Mouse (Mus musculus): ENCODE measurements at regions not wholly inside any gene's neighbourhood (a gene's known extent, or its start where the extent isn't known, plus 50 kb on each side); places are given as distances from the start of the nearest gene placed in this dataset.

- WGBS = 90% methylated on average over 1 of the region's 1 CpGs
- no peak for DNase-seq (ENCODE audit: extremely low spot score, low spot score)
- H3K27me3 ChIP-seq (ENCODE audit: poor library complexity, severe bottlenecking) = no peaks in the 10 kb centered on the region
- H3K36me3 ChIP-seq (replicated peaks) = no peaks in the 10 kb centered on the region
- H3K4me3 ChIP-seq = no peak overlapping the region
- H3K27ac ChIP-seq = peak overlapping the region; percentile 35; the same call in 1 of the 2 replicates
- H3K4me1 ChIP-seq = peaks cover 28% of the 10 kb centered on the region
- H3K9me3 ChIP-seq = no peaks in the 10 kb centered on the region
Measured at GRCm38 (mm10) chr2:48479601-48480000, 334.3 kb upstream of the Acvr2a start.

DNA sequence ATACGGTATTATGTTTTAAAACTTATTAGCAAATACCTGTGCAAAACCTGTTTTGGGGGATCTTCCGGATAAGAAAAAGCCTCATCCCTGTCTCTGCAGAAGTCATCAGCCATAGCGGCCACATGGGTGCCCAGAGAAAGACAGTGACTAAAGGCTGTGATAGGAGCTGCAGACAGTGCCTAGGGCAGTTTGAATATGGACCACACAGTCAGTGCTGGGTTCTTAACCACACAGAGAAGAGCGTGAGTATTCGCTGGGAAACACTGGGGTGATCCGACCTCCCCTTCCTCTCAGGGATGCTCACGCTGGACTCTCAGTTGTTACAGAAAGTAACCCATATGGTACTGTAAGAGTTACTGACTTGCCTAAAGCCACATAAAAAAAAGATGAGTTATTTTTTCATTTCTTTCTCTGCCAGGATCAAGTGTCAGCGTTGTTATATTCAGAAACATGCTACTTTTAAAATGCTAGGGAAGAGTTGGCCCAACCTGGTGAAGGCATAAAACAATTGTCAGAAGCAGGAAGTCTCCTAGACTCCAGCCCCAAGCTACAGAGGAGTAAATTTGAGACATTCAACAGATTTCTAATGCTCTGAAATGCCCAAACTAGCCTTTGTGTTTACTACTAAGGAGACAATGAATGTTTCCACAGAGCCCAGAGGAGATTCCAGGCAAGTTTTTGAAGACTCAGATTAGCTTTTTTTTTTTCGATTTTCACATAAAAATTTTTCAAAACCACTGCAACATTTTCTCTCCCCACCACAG lies 333.3 kb upstream of the Acvr2a start:
- Histone ChIP-seq H3K9me3 (no peaks in the 10 kb centered on the region), H3K4me3 (no peak overlapping the region), H3K4me1 (peaks cover 28% of the 10 kb centered on the region), H3K27ac (peak overlapping the region; percentile 79), H3K36me3 (replicated peaks) (no peaks in the 10 kb centered on the region), H3K27me3 (ENCODE audit: poor library complexity, severe bottlenecking) (no peaks in the 10 kb centered on the region)
- no peak for DNase-seq (ENCODE audit: extremely low spot score, low spot score)
- 64% methylated on average over 9 of the region's 9 CpGs for WGBS

DNA sequence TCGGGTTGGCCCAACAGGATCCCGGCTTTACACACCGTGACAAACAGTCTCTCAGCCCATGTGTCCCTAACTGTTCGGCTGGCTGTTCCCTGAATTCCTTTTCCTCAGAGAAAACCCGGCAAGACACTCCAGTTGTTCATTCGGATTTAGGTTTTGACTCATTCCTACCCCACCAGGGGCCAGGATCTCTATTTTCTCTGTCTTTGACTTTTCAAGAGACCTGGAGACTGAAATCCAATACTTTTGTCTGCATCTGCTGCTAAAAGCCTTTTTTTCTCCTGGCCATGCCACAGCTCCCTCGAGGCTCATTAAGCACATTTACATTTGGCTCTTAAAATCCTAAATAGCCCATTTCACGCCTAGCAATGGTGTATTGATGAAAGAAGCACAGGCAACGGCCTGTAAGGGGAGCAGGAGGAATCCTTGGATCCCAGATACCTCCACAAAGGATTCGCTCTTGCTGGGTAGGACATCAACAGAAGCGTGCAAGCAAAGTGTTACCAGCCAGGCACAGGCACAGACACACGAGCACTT lies 332.6 kb upstream of the Acvr2a start:
- WGBS = 8% methylated on average over 12 of the region's 12 CpGs
- Histone ChIP-seq H3K27ac (peak overlapping the region; percentile 79), H3K9me3 (no peaks in the 10 kb centered on the region), H3K4me3 (no peak overlapping the region), H3K4me1 (peaks cover 28% of the 10 kb centered on the region), H3K36me3 (replicated peaks) (no peaks in the 10 kb centered on the region), H3K27me3 (ENCODE audit: poor library complexity, severe bottlenecking) (no peaks in the 10 kb centered on the region)
- peak; percentile 33 for DNase-seq (ENCODE audit: extremely low spot score, low spot score)

DNA sequence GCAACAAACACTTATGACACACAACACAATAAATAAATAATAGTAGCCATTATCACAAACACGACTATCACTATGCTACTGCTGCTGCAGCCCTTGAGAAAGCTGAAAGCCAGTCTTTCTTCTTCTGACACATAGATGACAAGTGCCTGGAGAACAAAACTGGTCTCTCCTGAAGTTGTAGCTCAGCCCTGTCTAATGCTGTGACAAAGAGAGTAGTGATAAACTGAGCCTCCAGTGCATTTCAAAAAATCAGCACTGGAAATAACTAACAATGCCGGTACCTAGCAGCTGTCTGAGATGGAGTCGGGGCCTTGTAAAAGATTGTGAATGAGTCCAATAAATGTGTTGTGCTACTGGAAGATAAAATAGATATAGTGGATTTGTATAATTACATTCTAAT lies 320.3 kb upstream of the Acvr2a start:
- WGBS = 91% methylated on average over 3 of the region's 3 CpGs
- no peak for DNase-seq (ENCODE audit: extremely low spot score, low spot score)
- Histone ChIP-seq H3K9me3 (no peaks in the 10 kb centered on the region), H3K4me3 (no peak overlapping the region), H3K36me3 (replicated peaks) (no peaks in the 10 kb centered on the region), H3K4me1 (no peaks in the 10 kb centered on the region), H3K27me3 (ENCODE audit: poor library complexity, severe bottlenecking) (no peaks in the 10 kb centered on the region), H3K27ac (no peak overlapping the region)

- 70% methylated on average over 2 of the region's 2 CpGs for WGBS
- H3K9me3 ChIP-seq = no peaks in the 10 kb centered on the region
- no peak overlapping the region for H3K27ac ChIP-seq
- no peaks in the 10 kb centered on the region for H3K4me1 ChIP-seq
- no peak for DNase-seq (ENCODE audit: extremely low spot score, low spot score)
- no peaks in the 10 kb centered on the region for H3K36me3 ChIP-seq (replicated peaks)
- H3K27me3 ChIP-seq (ENCODE audit: poor library complexity, severe bottlenecking) = no peaks in the 10 kb centered on the region
- no peak overlapping the region for H3K4me3 ChIP-seq
Measured at GRCm38 (mm10) chr2:48494065-48494464, 319.8 kb upstream of the Acvr2a start.

- no peak for DNase-seq (ENCODE audit: extremely low spot score, low spot score)
- Histone ChIP-seq H3K27ac (no peak overlapping the region), H3K36me3 (replicated peaks) (no peaks in the 10 kb centered on the region), H3K9me3 (no peaks in the 10 kb centered on the region), H3K4me1 (no peaks in the 10 kb centered on the region), H3K4me3 (no peak overlapping the region), H3K27me3 (ENCODE audit: poor library complexity, severe bottlenecking) (no peaks in the 10 kb centered on the region)
- 96% methylated on average over 3 of the region's 3 CpGs for WGBS
Measured at GRCm38 (mm10) chr2:48494632-48495031, 319.3 kb upstream of the Acvr2a start.

DNA sequence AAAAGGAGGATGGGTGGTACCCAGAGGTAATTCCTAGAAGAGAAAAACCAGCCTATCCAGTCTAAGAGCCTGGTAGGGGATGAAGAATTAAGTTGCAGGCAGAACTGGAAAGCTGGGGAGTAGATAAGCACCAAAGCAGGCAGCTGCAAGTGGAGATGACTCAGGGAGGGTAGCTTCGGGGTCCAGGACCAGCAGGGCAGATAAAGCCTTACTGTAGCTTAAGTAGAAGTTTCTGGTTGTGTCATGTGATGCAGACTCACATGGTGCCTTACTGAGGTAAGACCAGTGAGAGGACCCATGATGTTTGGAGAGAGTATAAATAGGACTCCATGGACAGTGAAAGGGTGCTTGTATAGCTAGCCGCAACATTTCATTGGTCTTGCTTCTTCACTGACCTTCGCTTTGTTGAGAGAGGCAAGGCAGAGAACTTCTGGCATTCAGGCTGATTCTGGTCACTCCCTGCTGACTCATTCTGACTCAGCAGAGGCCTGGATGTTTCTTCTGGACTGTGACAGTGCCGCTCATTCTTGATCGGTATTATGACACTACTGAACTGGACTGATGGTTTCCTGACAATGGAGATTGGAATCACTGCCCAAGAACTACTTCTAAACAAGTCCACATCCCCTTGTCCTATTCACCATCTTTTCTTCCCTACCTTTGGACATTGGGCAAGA lies 315.7 kb upstream of the Acvr2a start:
- 93% methylated on average over 5 of the region's 5 CpGs for WGBS
- H3K27me3 ChIP-seq (ENCODE audit: poor library complexity, severe bottlenecking) = no peaks in the 10 kb centered on the region
- no peak for DNase-seq (ENCODE audit: extremely low spot score, low spot score)
- H3K36me3 ChIP-seq (replicated peaks) = no peaks in the 10 kb centered on the region
- H3K9me3 ChIP-seq = no peaks in the 10 kb centered on the region
- H3K4me3 ChIP-seq = no peak overlapping the region
- H3K27ac ChIP-seq = no peak overlapping the region
- H3K4me1 ChIP-seq = no peaks in the 10 kb centered on the region

- Histone ChIP-seq H3K9me3 (no peaks in the 10 kb centered on the region), H3K27ac (no peak overlapping the region), H3K4me1 (no peaks in the 10 kb centered on the region), H3K27me3 (ENCODE audit: poor library complexity, severe bottlenecking) (no peaks in the 10 kb centered on the region), H3K36me3 (replicated peaks) (no peaks in the 10 kb centered on the region), H3K4me3 (no peak overlapping the region)
- DNase-seq (ENCODE audit: extremely low spot score, low spot score) = no peak
- 92% methylated on average over 6 of the region's 6 CpGs for WGBS
Measured at GRCm38 (mm10) chr2:48499396-48499795, 314.5 kb upstream of the Acvr2a start.

DNA sequence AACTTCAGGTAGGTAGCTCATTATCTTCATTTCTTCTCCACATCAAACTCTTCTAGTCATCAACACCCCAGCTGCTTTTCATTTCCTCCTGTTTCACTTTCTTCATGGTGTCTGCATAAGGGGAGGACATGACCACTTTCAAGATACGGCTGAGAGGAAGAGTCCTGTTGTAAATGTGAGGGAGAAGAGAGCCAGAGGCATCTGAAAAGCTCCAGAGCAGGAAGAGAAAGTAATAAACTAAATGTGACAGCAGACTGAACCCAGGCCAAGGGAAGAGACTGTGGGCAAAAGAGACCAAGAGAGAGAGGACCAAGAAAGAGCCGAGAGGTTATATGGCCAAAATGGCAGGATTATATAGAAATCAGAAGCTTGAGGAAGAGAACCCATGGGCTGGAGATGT lies 312.5 kb upstream of the Acvr2a start:
- Histone ChIP-seq H3K36me3 (replicated peaks) (no peaks in the 10 kb centered on the region), H3K4me3 (no peak overlapping the region), H3K9me3 (no peaks in the 10 kb centered on the region), H3K27me3 (ENCODE audit: poor library complexity, severe bottlenecking) (no peaks in the 10 kb centered on the region), H3K4me1 (no peaks in the 10 kb centered on the region), H3K27ac (no peak overlapping the region)
- WGBS = 81% methylated on average over 2 of the region's 2 CpGs
- DNase-seq (ENCODE audit: extremely low spot score, low spot score) = no peak

DNA sequence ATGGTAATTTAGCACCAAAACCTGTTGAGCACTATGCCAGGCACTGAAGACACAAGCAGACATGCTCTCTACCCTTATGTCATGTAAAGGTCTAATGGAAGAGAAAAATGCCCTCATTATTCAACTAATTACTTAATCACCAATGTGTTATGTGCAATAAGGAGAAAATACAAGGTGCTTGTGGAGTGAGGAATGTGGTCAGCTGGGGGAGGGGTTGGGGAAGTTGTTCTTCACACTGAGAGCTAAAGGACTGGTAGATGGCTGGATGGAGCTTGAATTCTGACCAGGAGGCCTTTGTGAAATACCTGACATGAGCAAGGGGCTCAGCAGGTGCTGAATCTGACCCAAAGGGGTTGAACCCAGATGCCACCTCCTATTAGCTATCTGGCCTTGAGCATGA lies 300.1 kb upstream of the Acvr2a start:
- H3K27ac ChIP-seq = no peak overlapping the region
- H3K4me3 ChIP-seq = no peak overlapping the region
- H3K9me3 ChIP-seq = no peaks in the 10 kb centered on the region
- H3K36me3 ChIP-seq (replicated peaks) = no peaks in the 10 kb centered on the region
- no peak for DNase-seq (ENCODE audit: extremely low spot score, low spot score)
- H3K27me3 ChIP-seq (ENCODE audit: poor library complexity, severe bottlenecking) = no peaks in the 10 kb centered on the region
- 0 out of 2 replicates have a peak, but pooled peaks cover 5% of the 10 kb centered on the region for H3K4me1 ChIP-seq

GRCm38 (mm10) chr2:48519838-48520404 lies 294.0 kb upstream of the Acvr2a start:
- H3K4me1 ChIP-seq = peaks cover 4% of the 10 kb centered on the region; the same call in 1 of the 2 replicates
- H3K27ac ChIP-seq = no peak overlapping the region
- no peaks in the 10 kb centered on the region for H3K27me3 ChIP-seq (ENCODE audit: poor library complexity, severe bottlenecking)
- DNase-seq (ENCODE audit: extremely low spot score, low spot score) = no peak
- no peaks in the 10 kb centered on the region for H3K9me3 ChIP-seq
- no peak overlapping the region for H3K4me3 ChIP-seq
- H3K36me3 ChIP-seq (replicated peaks) = no peaks in the 10 kb centered on the region
- 80% methylated on average over 5 of the region's 5 CpGs for WGBS

DNA sequence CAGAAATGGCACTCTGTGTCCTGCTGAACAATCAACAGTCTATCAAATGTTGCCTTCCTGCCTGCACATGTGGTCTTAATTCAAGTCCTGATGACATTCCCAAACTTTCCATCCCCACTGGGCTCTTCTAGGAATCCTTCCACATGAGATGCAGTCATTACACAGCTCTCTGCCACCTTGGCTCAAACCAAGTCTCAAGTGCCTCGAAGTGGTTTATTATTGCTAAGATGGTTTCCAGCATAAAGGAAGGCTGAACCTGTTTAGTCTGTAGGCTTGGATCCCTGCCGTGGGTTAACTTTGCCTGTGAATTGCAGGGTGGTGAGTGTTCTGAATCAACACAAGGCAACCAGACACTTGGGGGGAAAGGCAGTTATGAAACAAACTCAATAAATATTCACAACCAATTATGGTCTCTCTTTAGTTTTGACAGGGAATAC lies 293.4 kb upstream of the Acvr2a start:
- Histone ChIP-seq H3K9me3 (no peaks in the 10 kb centered on the region), H3K4me1 (peaks cover 4% of the 10 kb centered on the region; the same call in 1 of the 2 replicates), H3K27ac (no peak overlapping the region), H3K27me3 (ENCODE audit: poor library complexity, severe bottlenecking) (no peaks in the 10 kb centered on the region), H3K36me3 (replicated peaks) (no peaks in the 10 kb centered on the region), H3K4me3 (no peak overlapping the region)
- 68% methylated on average over 2 of the region's 2 CpGs for WGBS
- DNase-seq (ENCODE audit: extremely low spot score, low spot score) = no peak

DNA sequence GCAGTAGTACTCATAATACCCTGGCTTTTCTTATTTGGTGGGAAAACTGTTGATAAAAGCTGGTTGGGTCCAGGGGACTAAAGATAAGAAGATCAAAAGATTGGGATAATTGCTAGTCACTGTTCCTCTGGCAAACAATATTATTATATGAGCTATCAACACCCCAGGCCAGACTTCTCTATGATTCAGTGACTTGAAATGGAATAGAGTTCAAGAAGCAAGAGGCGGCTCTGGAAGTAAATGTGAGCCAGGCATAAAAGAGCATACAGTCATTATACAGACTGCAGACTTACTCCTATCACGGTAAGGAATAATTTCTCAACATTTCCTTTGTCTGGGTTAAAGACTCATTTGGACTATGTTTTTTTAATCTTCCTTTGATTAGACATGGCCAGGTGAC lies 278.5 kb upstream of the Acvr2a start:
- no peak for DNase-seq (ENCODE audit: extremely low spot score, low spot score)

More for the DNA sequence above, 278.5 kb upstream of the Acvr2a start:
- Histone ChIP-seq H3K4me1 (peaks cover 23% of the 10 kb centered on the region), H3K9me3 (no peaks in the 10 kb centered on the region), H3K4me3 (no peak overlapping the region), H3K36me3 (replicated peaks) (no peaks in the 10 kb centered on the region), H3K27me3 (ENCODE audit: poor library complexity, severe bottlenecking) (no peaks in the 10 kb centered on the region), H3K27ac (no peak overlapping the region)
- 69% methylated on average over 2 of the region's 2 CpGs for WGBS
